Mouse (Mus musculus): Measurements from ENCODE around the gene Gm4952.

Gene Gm4952

DNA sequence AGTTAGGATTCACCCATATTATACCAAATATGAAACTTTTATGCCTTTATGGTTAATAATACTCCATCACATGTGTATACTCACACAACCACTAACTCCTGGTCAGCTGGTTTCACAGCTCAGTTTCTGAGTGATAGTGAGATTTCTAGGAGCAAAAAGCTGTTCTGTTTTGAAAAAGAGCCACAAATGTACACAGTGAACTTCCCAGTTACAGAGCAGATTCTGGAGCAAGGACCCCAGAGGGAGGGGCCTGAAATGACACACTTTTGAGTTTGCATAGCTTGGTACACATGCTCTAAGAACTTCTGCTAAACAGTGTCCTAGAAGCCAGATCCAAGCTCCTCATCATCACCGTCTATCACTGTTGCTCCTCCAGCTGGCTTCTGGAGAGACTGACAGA is at the start of gene Gm4952:
Gene Gm4952 (plus strand): TSS at position 301 of the 400 bp plus-strand sequence.
- no peak for DNase-seq (ENCODE audit: low spot score)

DNA sequence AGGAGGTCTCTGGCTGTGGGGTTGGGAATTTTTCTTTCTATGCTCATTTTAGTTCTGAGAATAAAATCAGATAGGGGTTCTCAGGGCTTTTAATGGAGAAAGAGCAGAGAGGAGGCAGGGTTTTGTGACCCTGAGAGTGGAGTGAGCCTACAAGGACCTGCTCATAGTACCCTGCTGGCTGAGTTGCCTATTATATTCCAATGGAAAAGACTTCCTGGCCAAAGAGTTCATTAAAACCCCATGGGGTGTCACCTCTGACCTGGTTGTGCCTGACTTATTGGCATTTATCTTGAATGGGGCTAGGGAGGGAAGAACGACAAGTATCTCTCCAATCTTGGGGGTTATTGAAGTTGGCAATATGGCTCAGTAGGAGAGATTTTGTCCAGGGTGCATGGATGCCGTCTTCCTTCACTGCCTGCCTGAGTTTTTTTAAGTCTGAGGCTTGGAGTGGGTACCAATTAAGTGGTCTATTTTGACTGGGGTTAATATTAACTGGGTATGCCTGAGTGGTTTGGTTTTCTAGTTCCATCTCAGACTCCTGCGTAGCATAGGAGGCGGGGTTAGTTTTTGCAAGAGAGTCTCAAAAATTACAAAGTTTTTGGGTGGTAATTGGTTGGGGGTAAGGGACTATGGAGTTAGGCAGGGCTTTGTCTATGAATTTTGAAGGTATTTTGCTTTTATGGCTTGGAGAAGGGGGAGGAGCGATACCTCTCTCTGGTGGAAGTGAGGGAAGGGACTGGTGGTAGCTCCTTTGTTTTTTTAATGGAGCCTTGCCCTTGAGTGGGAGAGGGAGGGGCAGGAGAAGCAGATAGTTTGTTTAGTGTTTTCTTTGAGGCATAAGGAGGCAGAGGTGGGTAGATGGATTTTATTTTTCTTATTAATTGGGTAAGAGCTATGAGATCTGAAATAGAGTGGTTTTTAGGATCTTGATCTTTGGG is 49.5 kb upstream of the Gm4952 start:
- DNase-seq (ENCODE audit: low spot score), result no peak

DNA sequence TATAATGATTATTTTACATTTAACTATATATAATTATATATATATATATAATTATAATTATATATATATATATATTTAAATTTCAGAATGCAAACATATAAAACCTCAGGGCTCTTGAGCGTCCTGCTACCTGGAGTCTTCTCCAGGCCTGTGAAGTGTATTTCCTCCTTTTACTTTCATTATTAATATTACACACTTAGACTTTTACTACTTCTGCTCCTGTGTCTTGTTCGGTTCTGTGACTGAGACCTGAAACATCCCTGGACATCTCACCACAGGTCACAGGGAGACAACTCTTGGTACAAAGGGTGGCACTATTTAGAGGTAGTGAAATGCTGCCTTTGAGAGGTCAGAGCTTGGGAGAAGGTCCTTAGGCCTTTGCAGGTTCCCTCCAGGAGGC is 43.5 kb upstream of the Gm4952 start:
- no peak for DNase-seq (ENCODE audit: low spot score)

DNA sequence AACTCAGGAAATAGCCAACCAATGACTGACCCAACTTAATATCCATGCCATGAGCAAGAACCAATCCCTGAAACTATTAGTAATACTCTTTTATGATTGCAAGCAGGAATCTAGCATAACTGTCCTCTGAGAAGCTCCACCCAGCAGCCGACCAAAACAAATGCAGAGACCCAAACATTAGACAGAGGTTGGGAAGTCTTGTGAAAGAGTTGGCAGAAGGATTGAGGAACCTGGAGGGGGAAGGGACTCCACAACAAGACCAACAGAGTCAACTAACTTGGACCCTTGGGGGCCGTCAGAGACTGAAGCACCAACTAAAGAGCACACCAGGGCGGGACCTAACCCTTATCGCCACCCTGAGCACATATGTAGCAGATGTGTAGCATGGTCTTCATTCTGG is 41.6 kb upstream of the Gm4952 start:
- DNase-seq (ENCODE audit: low spot score), result no peak

DNA sequence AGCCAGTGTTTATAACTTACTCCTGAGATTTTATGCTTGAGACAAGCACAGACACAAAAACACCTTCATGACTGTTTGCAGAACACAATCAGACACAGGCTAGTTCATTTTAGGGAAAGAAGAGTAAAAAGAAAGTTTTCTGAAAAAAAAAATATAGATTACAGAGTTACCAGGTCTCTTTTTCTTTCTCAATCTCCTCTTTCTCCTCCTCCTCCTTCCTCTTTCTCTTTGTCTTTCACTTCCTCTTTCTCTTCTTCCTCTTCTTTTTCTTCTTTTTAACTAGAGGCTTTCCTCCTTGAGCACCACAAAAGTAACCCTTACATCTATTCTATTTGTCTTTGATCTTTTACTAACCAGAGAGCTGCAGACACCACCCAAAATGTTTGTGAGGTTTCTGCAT is 35.6 kb upstream of the Gm4952 start:
- no peak for DNase-seq (ENCODE audit: low spot score)

DNA sequence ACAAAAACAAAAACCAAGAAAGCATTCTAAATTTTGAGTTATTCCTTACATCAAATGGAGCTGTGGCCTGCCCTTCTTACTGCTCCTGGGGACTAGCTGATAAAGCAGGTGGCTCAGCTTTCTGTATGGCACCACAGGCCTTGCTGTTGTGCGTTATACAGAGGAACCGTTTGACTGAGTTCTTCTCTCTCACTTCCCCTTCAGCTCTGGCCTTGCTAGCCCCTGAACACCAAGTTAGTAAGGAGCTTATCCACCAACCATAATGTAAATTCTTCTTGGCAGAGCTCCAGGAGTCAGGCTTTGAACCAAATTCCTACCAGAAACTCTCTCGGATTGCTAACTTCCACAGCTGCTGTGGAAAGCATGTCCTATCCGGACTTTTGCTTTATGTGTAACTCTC is 32.8 kb upstream of the Gm4952 start:
- no peak for DNase-seq (ENCODE audit: low spot score)

DNA sequence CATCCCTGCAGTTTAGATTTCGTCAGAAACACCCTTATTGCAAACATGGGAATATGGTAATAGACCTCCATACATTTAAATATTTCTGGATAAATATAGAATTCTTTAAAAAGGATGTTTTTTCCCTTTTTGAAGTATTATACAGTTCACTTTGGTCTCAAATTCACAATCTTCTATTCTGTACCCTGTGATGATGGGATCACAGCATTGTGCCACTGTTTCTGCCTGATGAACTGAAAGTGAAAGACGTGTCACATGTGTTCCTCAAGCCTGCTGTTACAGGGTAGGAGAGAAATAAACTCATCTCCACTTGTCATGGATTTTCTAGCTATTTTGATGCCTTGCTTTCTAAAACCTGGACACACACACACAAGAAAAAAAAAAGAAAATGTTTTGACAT is 28.9 kb upstream of the Gm4952 start:
- no peak for DNase-seq (ENCODE audit: low spot score)

DNA sequence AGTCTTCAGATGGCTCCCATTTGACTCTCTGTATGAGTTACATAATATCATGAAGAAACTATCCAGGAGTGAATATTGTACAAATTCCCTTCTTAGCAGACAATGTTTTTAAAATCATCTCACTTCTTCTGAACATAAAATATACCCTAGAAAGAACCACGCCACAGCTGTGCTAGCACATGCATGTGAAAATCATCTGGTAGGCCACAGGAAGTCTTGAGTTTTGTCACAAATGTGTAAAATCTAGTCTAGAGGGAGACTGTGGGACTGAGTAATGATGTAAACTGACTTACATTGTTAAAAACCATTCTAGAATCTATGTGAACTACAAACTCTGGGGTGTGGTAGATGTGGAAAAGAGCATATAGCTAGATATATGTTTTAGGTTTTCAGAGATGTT is 28.1 kb upstream of the Gm4952 start:
- DNase-seq (ENCODE audit: low spot score), result no peak

DNA sequence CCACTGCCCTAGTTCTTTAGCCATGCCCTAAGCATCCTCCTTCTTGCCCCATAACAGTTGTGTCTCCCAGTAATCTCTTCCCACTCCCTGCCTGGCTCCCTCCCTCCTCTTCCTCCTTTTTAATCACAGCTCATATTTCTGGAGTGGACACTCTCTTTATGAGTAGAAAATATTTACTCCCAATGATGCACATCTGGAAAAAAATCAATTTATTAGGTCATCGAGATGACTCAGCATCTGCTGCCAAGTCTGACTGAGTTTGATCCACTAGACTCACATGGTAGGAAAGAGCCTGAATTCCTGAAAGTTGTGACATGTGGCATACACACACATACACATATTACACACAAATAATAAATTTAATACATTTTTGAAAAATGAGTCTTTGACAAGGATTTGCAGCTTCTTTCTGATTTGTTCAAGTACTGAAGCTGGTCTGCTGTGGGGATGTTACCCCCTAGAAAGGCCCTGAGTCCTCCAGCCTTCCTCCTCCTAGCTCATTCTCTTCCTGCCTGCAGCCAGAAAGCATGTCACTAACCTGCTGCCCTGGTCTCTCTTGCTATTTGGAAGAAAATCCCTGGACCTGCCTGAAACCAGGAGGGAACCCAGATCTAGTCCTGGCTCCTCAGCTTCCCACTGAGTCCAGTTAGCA is 27.0 kb upstream of the Gm4952 start:
- DNase-seq (ENCODE audit: low spot score), result no peak

DNA sequence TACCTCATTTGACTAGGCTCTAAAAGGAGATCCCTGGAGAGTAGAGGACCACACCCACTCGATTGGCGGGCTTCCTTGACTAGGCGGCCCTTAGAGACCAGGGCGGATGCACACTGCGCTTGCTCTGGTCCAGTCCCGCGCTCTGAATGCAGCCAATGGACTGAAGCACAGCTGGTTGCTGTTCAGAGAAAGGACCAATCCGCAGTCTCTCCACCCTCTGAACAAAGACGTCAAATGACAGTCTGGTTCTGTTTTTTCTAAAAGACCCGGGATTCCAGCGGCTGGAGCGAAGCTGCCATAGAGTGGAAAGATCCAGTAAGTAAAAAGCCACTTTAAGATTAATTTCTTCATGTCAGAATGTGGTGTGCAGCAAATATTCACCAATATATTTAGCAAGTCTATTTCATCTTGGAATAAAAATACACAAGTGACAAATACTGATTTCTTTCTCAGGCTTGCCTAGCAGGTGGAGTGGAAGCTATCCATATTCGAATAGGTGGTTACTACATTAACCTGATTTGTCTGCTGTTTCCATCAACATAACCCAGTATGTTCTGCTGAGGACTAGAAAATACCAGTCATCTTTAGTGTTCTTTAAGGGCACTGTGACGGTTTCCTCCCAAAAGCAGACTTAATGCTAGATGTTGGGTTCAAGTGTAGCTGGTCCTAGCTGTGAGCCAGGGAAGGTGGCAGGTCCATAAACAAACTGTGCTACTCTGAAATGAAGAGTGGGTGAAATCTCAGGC is 26.3 kb upstream of the Gm4952 start:
- DNase-seq (ENCODE audit: low spot score), result peak; percentile 47

DNA sequence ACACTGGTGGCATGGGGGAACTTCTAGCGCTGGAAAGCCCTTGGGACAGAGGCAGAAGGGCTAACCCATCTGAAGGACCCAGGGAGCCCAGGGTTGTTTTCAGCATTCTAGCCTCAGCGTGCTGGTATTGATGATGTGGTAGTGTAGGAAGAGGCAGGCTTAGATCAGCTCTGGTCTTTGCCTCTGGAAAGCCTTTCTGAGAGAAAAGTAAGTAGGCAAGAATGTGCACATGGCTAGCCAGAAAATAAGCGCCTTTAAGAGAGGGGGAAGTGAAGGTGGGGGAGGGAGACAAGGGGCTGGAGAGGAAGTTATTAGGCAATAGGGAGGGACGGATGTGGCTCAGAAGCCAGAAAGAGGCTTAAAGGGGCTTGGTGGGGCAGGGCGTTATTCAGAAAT is 25.8 kb upstream of the Gm4952 start:
- DNase-seq (ENCODE audit: low spot score), result no peak

DNA sequence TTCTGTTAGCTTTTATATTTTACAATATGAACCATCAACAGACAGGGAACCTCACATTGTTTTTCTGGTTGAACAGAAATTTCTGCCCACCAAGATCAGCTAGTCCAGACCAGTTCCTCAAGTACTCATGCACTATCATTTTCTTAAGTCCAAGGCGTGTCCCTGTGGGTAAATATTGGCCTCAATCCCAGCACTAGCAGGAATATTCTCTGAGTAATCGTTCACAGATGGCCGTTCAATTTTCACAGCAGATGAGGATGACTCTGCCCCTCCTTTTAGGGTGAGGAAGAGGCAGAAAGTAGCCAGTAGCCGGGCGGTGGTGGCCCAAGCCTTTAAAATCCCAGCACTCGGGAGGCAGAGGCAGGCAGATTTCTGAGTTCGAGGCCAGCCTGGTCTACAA is 24.7 kb upstream of the Gm4952 start:
- no peak for DNase-seq (ENCODE audit: low spot score)

DNA sequence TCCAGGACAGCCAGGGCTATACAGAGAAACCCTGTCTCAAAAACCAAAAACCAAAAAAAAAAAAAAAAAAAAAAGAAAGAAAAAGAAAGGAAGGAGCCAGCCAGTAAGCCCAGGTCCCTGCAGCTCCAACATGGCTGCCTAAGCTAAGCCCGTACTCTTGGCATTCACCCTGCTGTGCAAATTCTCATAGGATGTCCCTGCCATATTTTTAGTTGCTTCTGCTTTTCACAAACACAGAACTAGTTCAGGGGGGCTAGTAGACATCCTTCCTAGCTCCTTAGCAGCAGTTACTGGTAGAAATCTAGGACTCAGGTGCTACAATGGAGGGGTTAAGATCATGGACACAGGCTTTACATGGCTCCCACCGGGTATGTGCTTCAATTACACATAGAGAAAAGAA is 24.3 kb upstream of the Gm4952 start:
- no peak for DNase-seq (ENCODE audit: low spot score)

DNA sequence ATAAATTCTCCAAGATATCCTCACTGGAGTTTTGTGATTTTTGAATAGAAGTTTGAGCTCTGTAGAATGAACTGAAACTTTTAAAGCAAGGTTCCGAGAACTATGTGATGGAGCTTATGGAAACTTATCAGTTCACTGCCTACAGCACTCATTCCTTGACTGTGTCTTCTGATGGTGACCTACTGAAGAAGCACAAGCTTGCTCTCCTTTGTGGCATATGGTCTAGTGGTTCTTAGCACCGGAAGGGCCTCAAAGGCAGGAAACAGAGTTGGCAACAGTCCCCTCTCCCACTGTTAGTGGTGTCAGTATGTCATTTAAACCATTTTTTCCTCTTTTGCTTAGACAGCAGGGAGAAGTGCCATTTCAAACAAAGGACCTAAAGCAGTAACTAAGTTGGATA is 23.1 kb upstream of the Gm4952 start:
- DNase-seq (ENCODE audit: low spot score), result no peak

DNA sequence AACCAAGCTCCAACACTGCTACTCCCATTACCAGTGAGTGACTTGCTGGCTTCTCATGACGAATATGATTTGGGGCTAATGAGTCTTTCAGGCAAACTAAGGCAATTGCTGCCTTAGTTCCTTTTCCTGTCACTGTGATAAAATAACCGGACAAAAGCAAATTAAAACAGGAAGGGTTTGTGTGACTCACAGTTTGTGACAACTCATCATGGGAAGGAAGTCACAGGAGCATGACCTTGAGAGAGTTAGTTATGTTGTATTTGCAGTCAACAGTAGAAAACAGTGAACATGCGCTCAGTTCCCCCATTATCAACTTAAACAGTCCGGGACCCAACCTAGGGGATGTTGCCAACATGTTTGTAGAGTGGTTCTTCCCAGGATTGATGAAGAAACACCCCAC is 14.5 kb upstream of the Gm4952 start:
- no peak for DNase-seq (ENCODE audit: low spot score)

DNA sequence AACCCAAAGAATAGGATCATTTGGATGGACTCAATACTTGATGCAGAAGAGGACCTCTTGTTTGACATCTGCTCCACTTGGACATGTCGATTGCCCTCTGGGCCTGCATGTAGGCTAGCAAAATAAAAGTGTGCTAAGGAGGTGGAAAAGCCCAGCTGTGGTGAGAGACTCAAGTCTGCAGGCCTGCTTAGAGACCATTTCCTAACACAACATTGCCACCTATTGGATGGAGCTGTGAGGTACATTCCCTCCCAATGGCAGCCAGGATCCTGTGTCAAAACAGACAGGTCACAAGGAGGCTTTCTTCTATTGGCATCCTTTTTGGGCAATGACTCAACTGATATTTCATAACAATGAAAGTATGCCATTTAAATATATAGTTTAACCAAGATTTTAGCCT is 7.9 kb upstream of the Gm4952 start:
- no peak for DNase-seq (ENCODE audit: low spot score)

DNA sequence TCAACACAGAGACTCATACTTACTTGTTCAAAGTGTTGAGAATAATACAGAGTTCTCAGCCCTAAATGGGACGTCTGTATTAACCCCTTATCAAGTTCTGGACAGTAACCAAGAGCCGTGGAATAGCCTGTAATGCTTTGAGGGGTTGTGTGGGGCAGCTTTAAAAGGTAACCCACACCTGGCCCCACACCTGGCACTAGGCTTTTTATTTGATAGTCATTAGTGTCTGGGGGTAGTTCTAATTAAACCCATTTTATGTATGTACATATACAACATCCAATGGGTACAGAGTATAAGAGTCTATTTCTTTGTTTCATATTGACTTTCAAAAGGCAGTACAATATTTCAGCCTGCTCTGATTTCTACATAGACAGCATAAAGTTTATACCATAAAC is 4.6 kb upstream of the Gm4952 start:
- no peak for DNase-seq (ENCODE audit: low spot score)

DNA sequence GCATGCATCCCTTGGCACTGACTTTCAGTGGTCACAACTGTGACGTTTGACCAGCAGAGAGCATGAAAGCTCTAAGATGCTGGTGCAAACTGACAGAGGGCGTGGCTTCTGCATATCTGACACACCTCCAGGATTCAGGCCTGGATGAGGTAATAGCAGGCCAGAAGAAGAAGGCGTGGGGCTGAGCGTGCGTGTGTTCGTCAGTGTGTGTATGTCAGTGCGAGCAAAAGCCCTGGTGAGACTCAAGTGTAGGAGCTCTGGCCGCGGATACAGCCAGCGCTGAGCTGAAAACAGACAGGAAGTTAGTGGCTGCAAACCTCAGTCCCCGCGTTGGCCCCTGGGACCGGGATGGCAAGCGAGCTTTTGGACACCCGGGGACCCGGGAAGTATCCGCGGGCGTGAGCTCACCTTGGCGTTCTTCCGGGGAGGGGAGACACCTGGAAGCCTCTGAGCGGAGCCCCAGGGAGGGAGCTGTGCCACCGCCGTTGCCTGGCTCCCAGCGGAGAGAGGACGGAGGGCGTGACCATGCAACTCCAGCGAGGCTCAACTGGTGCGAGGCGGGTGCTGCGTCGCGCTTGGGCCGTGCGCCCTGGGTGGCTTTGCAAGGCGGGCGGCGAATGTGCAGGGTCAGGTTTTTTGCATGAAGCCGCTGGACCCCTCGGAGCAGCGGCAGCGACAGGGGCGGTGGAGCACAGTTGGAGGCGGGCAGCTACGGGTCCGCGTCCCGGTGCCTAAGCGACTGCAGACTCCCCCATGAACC is 4.1 kb upstream of the Gm4952 start:
- no peak for DNase-seq (ENCODE audit: low spot score)

DNA sequence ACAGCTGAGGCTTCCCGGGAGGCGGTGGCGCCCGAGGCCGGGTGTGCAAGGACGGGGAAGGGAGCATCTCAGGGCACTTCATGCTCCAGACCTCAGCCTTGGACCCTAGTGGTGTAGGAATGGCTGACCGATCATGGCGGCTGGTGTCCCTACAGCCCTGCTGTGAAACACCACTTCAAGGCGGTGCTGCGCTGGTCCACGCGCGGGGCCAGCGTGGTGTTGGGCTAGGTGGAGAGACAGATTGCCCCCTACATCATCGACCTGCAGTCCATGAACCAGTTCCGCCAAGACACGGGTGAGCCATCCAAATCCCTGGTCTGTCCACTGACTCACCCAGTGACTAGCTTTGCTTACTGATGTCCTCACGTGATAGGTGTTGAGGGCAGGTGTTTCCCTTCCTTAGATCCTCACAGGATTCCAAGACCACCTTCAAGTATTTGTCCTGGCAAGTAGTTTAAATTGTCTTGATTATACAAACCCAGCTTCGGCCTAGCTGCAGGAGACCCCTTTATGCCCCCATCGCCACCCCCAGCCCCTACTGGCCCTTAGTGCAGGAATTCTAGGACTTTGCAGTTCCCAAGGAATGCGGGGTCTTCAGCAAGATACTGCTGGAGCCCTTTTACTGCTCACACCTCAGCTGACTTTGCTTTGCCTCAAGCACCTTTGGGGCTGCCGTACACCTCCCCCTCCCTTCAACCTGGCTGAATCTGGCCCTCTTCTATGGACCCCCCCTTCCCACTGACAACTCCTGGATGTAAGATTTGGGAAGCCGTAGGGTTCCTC is 3.3 kb upstream of the Gm4952 start:
- no peak for DNase-seq (ENCODE audit: low spot score)

DNA sequence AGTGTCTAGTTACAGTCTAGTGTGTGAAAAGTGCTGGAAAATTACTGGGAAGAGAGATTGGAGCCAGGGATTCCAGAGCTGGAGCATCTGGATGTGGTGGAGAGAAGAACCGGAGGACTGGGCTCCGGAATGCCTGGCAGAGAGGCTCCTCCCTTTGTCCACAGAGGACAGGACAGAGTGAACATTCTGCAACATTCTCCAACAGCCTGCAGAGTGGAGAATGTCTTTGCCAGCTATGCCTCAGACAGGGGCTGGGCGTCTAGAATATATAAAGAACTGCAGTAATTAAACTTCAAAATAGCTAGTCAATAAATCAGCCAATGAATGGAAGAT is 2.7 kb upstream of the Gm4952 start:
- no peak for DNase-seq (ENCODE audit: low spot score)

DNA sequence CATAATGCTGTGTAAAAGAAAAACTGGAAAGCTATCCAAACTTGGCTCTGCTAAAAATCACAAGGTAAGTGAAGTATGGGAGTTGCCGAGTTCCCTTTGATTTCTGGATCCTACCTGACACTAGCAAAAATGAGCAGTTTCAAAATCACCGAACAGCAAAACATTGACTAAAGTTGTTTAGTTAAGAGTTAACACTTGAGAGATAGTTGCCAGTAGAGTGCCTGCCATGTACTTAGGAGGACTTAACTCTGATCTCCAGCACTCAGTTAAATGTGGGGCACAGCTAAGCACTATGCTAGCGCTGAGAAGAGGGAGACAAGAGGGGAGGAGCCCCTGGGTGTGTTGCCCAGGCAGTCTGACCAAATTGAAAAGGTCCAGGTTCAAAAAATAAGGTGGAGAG is 1.1 kb upstream of the Gm4952 start:
- DNase-seq (ENCODE audit: low spot score), result no peak
